Mouse (Mus musculus) midbrain, embryonic 11.5 days (tissue): ENCODE measurements at regions not wholly inside any gene's neighbourhood (a gene's known extent, or its start where the extent isn't known, plus 50 kb on each side); places are given as distances from the start of the nearest gene placed in this dataset.
"Not testable (repeated sequence)": the region's sequence is repeated elsewhere in the genome, so short reads cannot be mapped to it uniquely, and the experiment has no call there.

Experiments used
- ATAC-seq: fragments of 200-750 bp; cut with Nextera tagmentation; 2 replicates; pipeline ENCODE4 v1.8.0; 2017; ENCODE audit warnings: moderate TSS enrichment, moderate library complexity; ENCODE audit not compliant: low FRiP score
- DNase-seq: peaks from one replicate; pipeline ENCODE4 v3.0.0; 2015; ENCODE audit warnings: low spot score; ENCODE audit errors: missing footprints
- H3K27ac ChIP-seq: fragments of 300-500 bp; sonication (generic); 2 replicates; pipeline ENCODE4 v1.5.1; 2014; ENCODE audit warnings: low read depth, low read length
- H3K27me3 ChIP-seq: fragments of 300-500 bp; sonication (generic); 2 replicates; pipeline ENCODE4 v1.6.1; 2014; ENCODE audit warnings: mild to moderate bottlenecking, low read length, moderate library complexity, mixed read lengths; ENCODE audit not compliant: control insufficient read depth, insufficient read depth
- H3K36me3 ChIP-seq: fragments of 300-500 bp; sonication (generic); 2 replicates; pipeline ENCODE4 v1.6.1; 2014; ENCODE audit warnings: mild to moderate bottlenecking, low read length, moderate library complexity, mixed read lengths; ENCODE audit not compliant: control insufficient read depth, insufficient read depth
- H3K4me1 ChIP-seq: fragments of 300-500 bp; sonication (generic); 2 replicates; pipeline ENCODE4 v1.6.1; 2014; ENCODE audit warnings: low read length; ENCODE audit not compliant: control insufficient read depth, insufficient read depth
- H3K4me2 ChIP-seq: fragments of 300-500 bp; sonication (generic); 2 replicates; pipeline ENCODE4 v1.6.1; 2014; ENCODE audit warnings: mild to moderate bottlenecking, moderate library complexity
- H3K4me3 ChIP-seq: fragments of 300-500 bp; sonication (generic); 2 replicates; pipeline ENCODE4 v1.5.1; 2014; ENCODE audit warnings: low read depth, low read length
- H3K9ac ChIP-seq: fragments of 300-500 bp; sonication (generic); 2 replicates; pipeline ENCODE4 v1.6.1; 2014; ENCODE audit warnings: low read length
- H3K9me3 ChIP-seq: fragments of 300-500 bp; sonication (generic); 2 replicates; pipeline ENCODE4 v1.6.1; 2016; ENCODE audit warnings: low read length; ENCODE audit not compliant: control insufficient read depth
- WGBS: fragments of 180-500 bp; shearing (Covaris S2); extraction: QIAGEN DNeasy Blood & Tissue Kit; methylation state at CpG from one replicate; pipeline ENCODE4 v1.1.7; 2014; 5-methylcytosine and 5-hydroxymethylcytosine counted together

DNA sequence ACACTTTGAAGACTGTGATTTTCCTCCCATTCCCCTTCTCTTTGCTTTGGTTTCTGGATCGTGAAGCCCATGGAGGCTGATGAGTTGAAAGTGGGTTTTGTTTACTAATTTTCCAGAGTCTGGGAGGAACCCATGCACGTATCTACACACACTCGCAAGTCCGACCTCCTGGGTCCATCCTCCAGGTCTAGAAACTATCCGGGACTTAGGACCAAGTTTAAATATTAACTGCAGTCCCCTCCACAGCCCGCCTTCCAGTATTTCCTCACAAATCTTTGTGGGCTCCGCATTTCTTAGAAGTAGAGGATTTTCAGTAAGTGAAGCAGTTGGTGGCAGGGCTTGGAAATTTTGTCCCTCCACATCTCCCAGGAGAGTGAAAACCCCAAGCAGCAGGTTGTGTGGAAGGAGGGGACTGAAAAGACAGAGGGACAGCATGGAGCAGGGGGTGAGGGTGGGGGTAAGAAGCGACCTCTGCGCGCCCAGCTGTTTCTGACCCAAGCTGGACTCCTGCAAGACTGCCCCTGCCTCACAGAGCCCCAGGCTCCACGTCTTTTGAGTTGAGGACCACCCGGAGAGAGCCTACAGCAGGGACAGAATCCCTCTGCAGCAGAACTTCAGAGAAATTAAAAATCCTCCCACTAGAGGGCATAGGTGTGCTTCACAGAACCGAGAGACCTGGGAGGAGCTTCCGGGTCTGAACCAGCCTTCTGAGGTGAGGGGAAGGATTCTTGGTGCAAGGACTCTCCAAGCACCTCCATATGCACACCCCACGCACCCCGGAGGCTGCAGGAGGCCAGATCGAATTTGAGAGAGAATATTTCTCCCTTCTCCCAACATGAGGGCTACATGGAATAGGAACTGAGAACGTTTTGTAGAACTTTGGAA is 174.4 kb upstream of the Thpo start:
- not testable (repeated sequence) for H3K9me3 ChIP-seq, H3K27me3 ChIP-seq, H3K4me3 ChIP-seq, H3K36me3 ChIP-seq, H3K4me1 ChIP-seq, H3K9ac ChIP-seq, H3K4me2 ChIP-seq, H3K27ac ChIP-seq
- WGBS, result 43% methylated on average over 16 of the region's 18 CpGs
- DNase-seq (peak; percentile 85), ATAC-seq (peak; percentile 77)

DNA sequence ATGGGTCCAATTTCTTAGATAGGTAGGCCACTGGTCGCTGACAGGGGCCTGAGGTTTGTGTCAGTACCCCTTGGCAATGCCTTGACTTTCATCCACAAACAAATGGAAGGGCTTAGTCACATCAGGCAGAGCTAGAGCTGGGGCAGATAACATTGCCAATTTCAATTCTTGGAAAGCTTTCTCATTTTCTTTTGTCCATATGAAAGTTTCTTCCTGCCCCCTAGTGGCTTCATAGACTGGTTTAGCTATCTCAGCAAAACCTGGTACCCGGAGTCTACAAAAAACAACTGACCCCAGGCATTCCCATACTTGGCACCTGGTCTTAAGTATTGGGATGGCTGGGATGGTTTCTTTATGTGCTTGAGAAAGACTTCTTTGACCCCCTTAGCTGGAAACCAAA is 161.4 kb upstream of the Thpo start:
- Histone ChIP-seq H3K27me3 (no peaks in the 10 kb centered on the region), H3K9ac (no peak overlapping the region), H3K9me3 (no peaks in the 10 kb centered on the region), H3K4me3 (no peak overlapping the region), H3K4me1 (no peaks in the 10 kb centered on the region), H3K36me3 (no peaks in the 10 kb centered on the region), H3K27ac (no peak overlapping the region), H3K4me2 (no peak overlapping the region)
- ATAC-seq, result no peak
- WGBS, result 66% methylated on average over 2 of the region's 2 CpGs
- DNase-seq, result no peak

DNA sequence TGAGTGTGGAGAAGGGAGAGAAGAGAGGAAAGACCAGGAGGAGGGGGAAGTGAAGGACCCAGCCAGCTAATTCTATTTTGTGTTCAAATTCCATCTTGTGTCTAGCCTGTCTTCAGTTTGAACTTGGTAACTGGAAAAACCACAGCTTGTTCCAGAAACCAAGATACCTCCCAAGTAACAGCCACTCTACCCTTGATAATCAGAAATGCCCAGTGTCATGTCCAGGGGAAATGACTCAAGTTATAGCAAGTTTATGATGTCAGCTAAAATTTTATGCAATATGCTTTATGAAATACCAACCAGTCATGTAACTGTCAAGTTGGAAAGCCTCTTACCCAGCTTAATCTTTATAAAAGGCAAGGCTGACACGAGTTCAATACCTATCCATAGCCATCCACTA is 137.4 kb upstream of the Thpo start:
- Histone ChIP-seq H3K27me3 (no peaks in the 10 kb centered on the region), H3K36me3 (no peaks in the 10 kb centered on the region), H3K4me1 (no peaks in the 10 kb centered on the region), H3K4me3 (no peak overlapping the region), H3K4me2 (no peak overlapping the region), H3K27ac (no peak overlapping the region), H3K9me3 (no peaks in the 10 kb centered on the region), H3K9ac (no peak overlapping the region)
- no peak for DNase-seq
- no peak for ATAC-seq
- 42% methylated on average over 1 of the region's 1 CpGs for whole genome bisulfite sequencing

- DNase-seq, result no peak
- no peak for ATAC-seq
- no peaks in the 10 kb centered on the region for H3K9me3 ChIP-seq
- H3K9ac ChIP-seq, result no peak overlapping the region
- H3K4me1 ChIP-seq, result no peaks in the 10 kb centered on the region
- WGBS, result 94% methylated on average over 1 of the region's 1 CpGs
- no peaks in the 10 kb centered on the region for H3K36me3 ChIP-seq
- no peak overlapping the region for H3K4me3 ChIP-seq
- H3K27ac ChIP-seq, result no peak overlapping the region
- no peaks in the 10 kb centered on the region for H3K27me3 ChIP-seq
- H3K4me2 ChIP-seq, result no peak overlapping the region
Measured at GRCm38 (mm10) chr16:20866771-20867170, 132.5 kb upstream of the Thpo start.

DNA sequence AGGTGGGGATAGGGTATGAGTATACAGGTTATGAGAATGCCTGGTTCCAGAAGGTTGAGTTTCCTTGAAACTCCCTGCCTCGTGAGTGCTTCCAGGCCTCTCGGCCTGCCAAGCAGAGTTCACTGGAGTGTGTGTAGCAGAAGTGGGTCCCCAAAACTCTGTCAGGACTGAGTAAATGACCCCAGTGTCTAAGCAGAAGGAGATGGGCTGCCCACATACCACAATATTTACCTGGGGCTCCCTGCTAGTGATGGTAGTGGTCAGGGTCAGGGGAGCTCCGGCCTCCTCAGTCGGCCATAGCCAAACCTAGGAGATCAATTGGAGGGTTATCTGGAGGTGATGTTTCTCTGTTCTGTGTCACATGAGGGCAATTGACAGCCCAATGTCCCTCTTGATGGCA is 126.9 kb upstream of the Thpo start:
- no peak for DNase-seq
- H3K27me3 ChIP-seq, result no peaks in the 10 kb centered on the region
- no peak overlapping the region for H3K9ac ChIP-seq
- no peaks in the 10 kb centered on the region for H3K4me1 ChIP-seq
- ATAC-seq, result no peak
- H3K4me3 ChIP-seq, result no peak overlapping the region
- H3K9me3 ChIP-seq, result no peaks in the 10 kb centered on the region
- 92% methylated on average over 4 of the region's 4 CpGs for WGBS
- H3K27ac ChIP-seq, result no peak overlapping the region
- no peak overlapping the region for H3K4me2 ChIP-seq
- H3K36me3 ChIP-seq, result no peaks in the 10 kb centered on the region

- not testable (repeated sequence) for DNase-seq, H3K9ac ChIP-seq, H3K4me1 ChIP-seq, H3K36me3 ChIP-seq, H3K4me3 ChIP-seq, ATAC-seq, H3K27me3 ChIP-seq, H3K9me3 ChIP-seq, H3K27ac ChIP-seq, H3K4me2 ChIP-seq
- 93% methylated on average over 3 of the region's 3 CpGs for WGBS
Measured at GRCm38 (mm10) chr16:20860606-20861005, 126.3 kb upstream of the Thpo start.

DNA sequence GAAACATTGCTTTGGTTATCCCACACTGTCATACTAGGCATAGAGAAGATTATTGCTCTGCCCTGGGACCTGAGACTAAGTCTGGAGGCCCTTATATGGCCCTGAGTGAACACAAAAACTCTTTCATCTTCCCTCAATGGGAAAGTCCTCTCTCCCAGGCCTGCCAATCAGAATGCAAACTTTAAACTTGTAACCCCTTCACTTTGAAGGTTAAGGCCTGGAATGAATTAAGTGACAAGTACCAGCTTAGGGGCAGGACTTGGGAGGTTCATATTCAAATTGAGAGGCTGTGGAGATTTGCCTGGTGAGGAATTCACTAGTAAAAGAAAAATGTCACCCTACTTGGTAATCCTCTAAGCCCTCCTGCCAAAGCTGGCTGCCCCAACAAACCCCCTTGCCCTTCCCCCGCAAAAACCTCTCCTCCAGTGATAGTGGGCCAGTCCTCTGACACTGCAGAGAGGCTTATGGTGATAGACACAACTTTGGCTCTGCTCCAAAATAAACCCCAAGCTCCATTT is 120.4 kb upstream of the Thpo start:
- ATAC-seq (no peak), DNase-seq (peak; percentile 88)
- WGBS, result 56% methylated on average over 1 of the region's 1 CpGs

GRCm38 (mm10) chr16:20838151-20838550 is 103.8 kb upstream of the Thpo start:
- Histone ChIP-seq H3K36me3 (no peaks in the 10 kb centered on the region), H3K4me2 (no peak overlapping the region), H3K4me1 (no peaks in the 10 kb centered on the region), H3K27me3 (no peaks in the 10 kb centered on the region), H3K4me3 (no peak overlapping the region), H3K9me3 (no peaks in the 10 kb centered on the region), H3K27ac (no peak overlapping the region), H3K9ac (no peak overlapping the region)
- WGBS, result 54% methylated on average over 2 of the region's 2 CpGs
- DNase-seq (no peak), ATAC-seq (no peak)

More for the DNA sequence above, 120.4 kb upstream of the Thpo start:
- no peak overlapping the region for H3K9ac ChIP-seq
- no peaks in the 10 kb centered on the region for H3K36me3 ChIP-seq
- H3K4me3 ChIP-seq, result no peak overlapping the region
- H3K4me2 ChIP-seq, result no peak overlapping the region
- H3K9me3 ChIP-seq, result no peaks in the 10 kb centered on the region
- no peak overlapping the region for H3K27ac ChIP-seq
- H3K4me1 ChIP-seq, result no peaks in the 10 kb centered on the region
- H3K27me3 ChIP-seq, result no peaks in the 10 kb centered on the region

GRCm38 (mm10) chr16:20836866-20837265 is 102.6 kb upstream of the Thpo start:
- Histone ChIP-seq H3K27ac (no peak overlapping the region; the same call in 1 of the 2 replicates), H3K9ac (no peak overlapping the region)

More at GRCm38 (mm10) chr16:20836866-20837265, 102.6 kb upstream of the Thpo start:
- Histone ChIP-seq H3K27me3 (no peaks in the 10 kb centered on the region), H3K4me3 (no peak overlapping the region), H3K4me1 (no peaks in the 10 kb centered on the region), H3K9me3 (no peaks in the 10 kb centered on the region), H3K36me3 (no peaks in the 10 kb centered on the region), H3K4me2 (no peak overlapping the region)
- no peak for ATAC-seq
- DNase-seq, result no peak
- 28% methylated on average over 5 of the region's 5 CpGs for WGBS
